Comparison of ENCODE assay signal across 8 mouse cellular contexts in genomic region chr9:119357331-119358057, GRCm38 (mm10). TPM values are rescaled to one million over a fixed set of nuclear protein-coding genes. Genes with fewer than 3 reads are reported as not detected.
DNase-seq lines count a peak whose midpoint lies in the region; ATAC-seq and TF ChIP-seq lines count a peak whose summit lies in the region.

Gene Xylb, plus strand, starts transcription at chr9:119357381.

- peak; percentile 92 for DNase-seq in ES-E14 (ENCODE audit: low read depth, low spot score)
- DNase-seq in cerebellum, adult 11-12 months, result peak; percentile 90
- DNase-seq in heart, postnatal 36 days, result peak; percentile 89 to 95
- peak; percentile 85 to 88 for DNase-seq in layer of hippocampus, adult 2 months (ENCODE audit: low spot score in 2 of 2)
- peak; percentile 96 for DNase-seq in lung, embryonic 14.5 days
- peak; percentile 89 for DNase-seq in thymus, adult 2 months

- H3K27me3 ChIP-seq in forebrain, embryonic 16.5 days (replicated peaks; ENCODE audit: control insufficient read depth, insufficient read depth, low read length), result no peaks in the 10 kb centered on the region
- H3K27me3 ChIP-seq in lung, embryonic 14.5 days (ENCODE audit: insufficient read depth, low read length), result no peaks in the 10 kb centered on the region
- no peaks in the 10 kb centered on the region for H3K27me3 ChIP-seq in thymus, adult 2 months (ENCODE audit: control insufficient read depth, insufficient read depth, low read length)

- ATAC-seq in forebrain, embryonic 16.5 days, result peak; percentile 93
- ATAC-seq in lung, embryonic 14.5 days (ENCODE audit: insufficient read depth), result peak; percentile 91

- peak; percentile 89 for TF ChIP-seq CTCF in layer of hippocampus, adult 2 months (conservative IDR thresholded peaks at IDR 0.05)
- peak; percentile 90 for TF ChIP-seq CTCF in lung, embryonic 14.5 days (IDR thresholded peaks at IDR 0.05; ENCODE audit: low read depth)
- peak; percentile 79 for TF ChIP-seq CTCF in olfactory bulb, adult 2 months (IDR thresholded peaks at IDR 0.05; ENCODE audit: insufficient read depth, low read depth, low read length)
- peak; percentile 62; the same call in 1 of the 2 replicates for TF ChIP-seq CTCF in thymus, adult 2 months (IDR thresholded peaks at IDR 0.05; ENCODE audit: borderline replicate concordance, control insufficient read depth, extremely low read depth, insufficient read depth, low read length, poor library complexity)

- no peak within 1 kb of the TSS for H3K27ac ChIP-seq in ES-E14 (ENCODE audit: insufficient read depth, low read depth, low read length, poor library complexity, severe bottlenecking)
- H3K27ac ChIP-seq in forebrain, embryonic 16.5 days (ENCODE audit: low read length), result no peak within 1 kb of the TSS
- H3K27ac ChIP-seq in layer of hippocampus, adult 2 months, result peak within 1 kb of the TSS; percentile 70; the same call in 1 of the 2 replicates
- no peak within 1 kb of the TSS for H3K27ac ChIP-seq in lung, embryonic 14.5 days (ENCODE audit: low read depth)
- H3K27ac ChIP-seq in olfactory bulb, adult 2 months (ENCODE audit: insufficient read depth, low read depth, low read length), result no peak within 1 kb of the TSS
- no peak within 1 kb of the TSS for H3K27ac ChIP-seq in thymus, adult 2 months (ENCODE audit: control insufficient read depth, insufficient read depth, low read length)

- H3K4me3 ChIP-seq in ES-E14 (ENCODE audit: insufficient read depth in 1 of 2, low read depth in 1 of 2, low read length in 2 of 2, poor library complexity in 1 of 2, severe bottlenecking in 1 of 2), result peak within 1 kb of the TSS; percentile 75 to 81
- peak within 1 kb of the TSS; percentile 71 for H3K4me3 ChIP-seq in forebrain, embryonic 16.5 days (replicated peaks; ENCODE audit: low read length)
- peak within 1 kb of the TSS; percentile 78 for H3K4me3 ChIP-seq in layer of hippocampus, adult 2 months
- H3K4me3 ChIP-seq in lung, embryonic 14.5 days (ENCODE audit: low read depth, low read length), result peak within 1 kb of the TSS; percentile 70
- peak within 1 kb of the TSS; percentile 59 for H3K4me3 ChIP-seq in olfactory bulb, adult 2 months (ENCODE audit: insufficient read depth, low read depth, low read length)
- H3K4me3 ChIP-seq in thymus, adult 2 months (ENCODE audit: control insufficient read depth, insufficient read depth, low read length), result peak within 1 kb of the TSS; percentile 58

- no peak for TF ChIP-seq POLR2A in olfactory bulb, adult 2 months (IDR thresholded peaks at IDR 0.05; ENCODE audit: insufficient read depth, low read depth, low read length)
- TF ChIP-seq POLR2A in thymus, adult 2 months (IDR thresholded peaks at IDR 0.05; ENCODE audit: control insufficient read depth, extremely low read depth, insufficient read depth, low read length, poor library complexity), result 0 out of 2 replicates have a peak, but pooled peaks have one; percentile 20

- H3K4me2 ChIP-seq in forebrain, embryonic 16.5 days (ENCODE audit: low read length), result peak within 1 kb of the TSS; percentile 85
- H3K4me2 ChIP-seq in lung, embryonic 14.5 days, result peak within 1 kb of the TSS; percentile 95

- WGBS in forebrain, embryonic 16.5 days, result 2% methylated on average over 65 of the region's 65 CpGs
- WGBS in lung, embryonic 14.5 days, result 2% methylated on average over 65 of the region's 65 CpGs
- 1% methylated on average over 65 of the region's 65 CpGs for WGBS in olfactory bulb, adult 2 months
- WGBS in thymus, adult 2 months, result 3% methylated on average over 65 of the region's 65 CpGs

- H3K9ac ChIP-seq in ES-E14 (ENCODE audit: insufficient read depth, low read depth, low read length, poor library complexity, severe bottlenecking), result peak within 1 kb of the TSS; percentile 81
- H3K9ac ChIP-seq in forebrain, embryonic 16.5 days (replicated peaks; ENCODE audit: low read depth, low read length), result peak within 1 kb of the TSS; percentile 74
- H3K9ac ChIP-seq in lung, embryonic 14.5 days, result peak within 1 kb of the TSS; percentile 72

- intact Hi-C loops in heart, postnatal 36 days (cut with DNase I), result loop anchor here (1.0 to 2.0 kb wide), 2 partner anchors 45 to 73 kb away; partner anchors contain the start of gene Acvr2b

- no peaks in the 10 kb centered on the region for H3K9me3 ChIP-seq in ES-E14 (ENCODE audit: control insufficient read depth, insufficient read depth, low read depth, low read length)
- H3K9me3 ChIP-seq in forebrain, embryonic 16.5 days (ENCODE audit: control insufficient read depth, low read length), result no peaks in the 10 kb centered on the region
- H3K9me3 ChIP-seq in lung, embryonic 14.5 days (ENCODE audit: low read depth, low read length), result no peaks in the 10 kb centered on the region

- peaks cover 8% of the 10 kb centered on the region; the same call in 1 of the 2 replicates for H3K36me3 ChIP-seq in ES-E14 (ENCODE audit: control insufficient read depth, insufficient read depth, low read length, poor library complexity, severe bottlenecking)
- H3K36me3 ChIP-seq in forebrain, embryonic 16.5 days (ENCODE audit: control insufficient read depth, insufficient read depth), result no peaks in the 10 kb centered on the region
- no peaks in the 10 kb centered on the region for H3K36me3 ChIP-seq in lung, embryonic 14.5 days (ENCODE audit: insufficient read depth)
- H3K36me3 ChIP-seq in thymus, adult 2 months (ENCODE audit: control insufficient read depth, insufficient read depth, low read length), result no peaks in the 10 kb centered on the region

- H3K4me1 ChIP-seq in ES-E14 (ENCODE audit: control insufficient read depth in 2 of 2, insufficient read depth in 2 of 2, low read length in 2 of 2, poor library complexity in 1 of 2), result 0 out of 4 replicates have a peak, but pooled peaks cover 0 to 2% of the 10 kb centered on the region in 2 experiments
- H3K4me1 ChIP-seq in forebrain, embryonic 16.5 days (replicated peaks; ENCODE audit: control insufficient read depth, insufficient read depth, low read length), result peaks cover 6% of the 10 kb centered on the region; the same call in 1 of the 2 replicates
- H3K4me1 ChIP-seq in lung, embryonic 14.5 days (ENCODE audit: insufficient read depth), result no peaks in the 10 kb centered on the region
- H3K4me1 ChIP-seq in olfactory bulb, adult 2 months (ENCODE audit: control insufficient read depth, insufficient read depth, low read length), result no peaks in the 10 kb centered on the region
- peaks cover 3% of the 10 kb centered on the region for H3K4me1 ChIP-seq in thymus, adult 2 months (replicated peaks; ENCODE audit: control insufficient read depth, insufficient read depth, low read length)

- in situ Hi-C loops in ES-E14 (cut with MboI; ENCODE audit: low sequenced_read_pairs in 2 of 2, unreplicated experiment in 2 of 2), result no loop called here

TF ChIP-seq in ES-E14, 5 proteins besides CTCF, POLR2A, EP300 and RAD21:
- TF ChIP-seq HCFC1 (IDR thresholded peaks at IDR 0.05; ENCODE audit: borderline replicate concordance, insufficient read depth, low read length) (peak; percentile 19; the same call in 1 of the 2 replicates), ZC3H11A (IDR thresholded peaks at IDR 0.05; ENCODE audit: borderline replicate concordance, low read depth, low read length) (no peak)

RNA-seq across cellular contexts. Expression of gene Xylb, which starts in this region (rescaled TPM):
- 3.7 and 6.7 TPM in 2 replicates for total RNA-seq in ES-E14 (2012; rRNA removed)
- 3.0 and 3.8 TPM in 2 replicates for polyA plus RNA-seq in forebrain, embryonic 16.5 days (2015; fragmentation: Nextera tagmentation; extraction: Ambion mirVana)
- under 1 TPM; 0.22 TPM for total RNA-seq in heart, postnatal 36 days (2021)
- total RNA-seq in layer of hippocampus, adult 2 months (2021), result 1 to 10 TPM; 4.9 to 5.1 TPM
- 5.7 and 7.9 TPM in 2 replicates for polyA plus RNA-seq in lung, embryonic 14.5 days (2014; fragmentation: Nextera tagmentation; extraction: Ambion mirVana)
- polyA plus RNA-seq in olfactory bulb, adult 2 months (2012; ENCODE audit: insufficient read depth, insufficient read length, low replicate concordance, missing spikeins), result not detected in 2 replicates
- 3.3 and 5.3 TPM in 2 replicates for polyA plus RNA-seq in thymus, adult 2 months (2012; rRNA removed)

Comparison
In these comparisons a context has a peak if more than half of its experiments do, and no peak if none do; other contexts are left out.
1. Peak in DNase-seq in heart, postnatal 36 days; RNA of the gene not detected or under 1 TPM.